Mouse (Mus musculus) kidney, postnatal 0 days (tissue): ENCODE data around the gene Rims4. TPM values are rescaled to one million over a fixed set of nuclear protein-coding genes. Genes with fewer than 3 reads are reported as not detected.

Experiments used
- ATAC-seq: fragments of 200-750 bp; cut with Nextera tagmentation; replicated peaks from 2 replicates; pipeline ENCODE4 v1.8.0; 2017; ENCODE audit warnings: low read depth, moderate number of reproducible peaks, moderate TSS enrichment, moderate library complexity; ENCODE audit not compliant: low FRiP score
- DNase-seq: peaks from one replicate; pipeline ENCODE4 v3.0.0-alpha.2; 2016; ENCODE audit warnings: low spot score
- H3K27ac ChIP-seq: fragments of 300-500 bp; sonication (generic); 2 replicates; pipeline ENCODE4 v1.5.1; 2014; ENCODE audit warnings: mild to moderate bottlenecking
- H3K27me3 ChIP-seq: fragments of 300-500 bp; sonication (generic); 2 replicates; pipeline ENCODE4 v1.6.1; 2014; ENCODE audit warnings: low read length, mixed read lengths; ENCODE audit not compliant: insufficient read depth
- H3K36me3 ChIP-seq: fragments of 300-500 bp; sonication (generic); 2 replicates; pipeline ENCODE4 v1.6.1; 2014; ENCODE audit warnings: low read length, mixed read lengths; ENCODE audit not compliant: insufficient read depth
- H3K4me1 ChIP-seq: fragments of 300-500 bp; sonication (generic); replicated peaks from 2 replicates; pipeline ENCODE4 v1.6.1; 2014; ENCODE audit warnings: antibody characterized with exemption, low read length, mixed read lengths; ENCODE audit not compliant: insufficient read depth
- H3K4me2 ChIP-seq: fragments of 300-500 bp; sonication (generic); 2 replicates; pipeline ENCODE4 v1.6.1; 2014; ENCODE audit warnings: mild to moderate bottlenecking, low read length, moderate library complexity, mixed read lengths
- H3K4me3 ChIP-seq: fragments of 300-500 bp; sonication (generic); replicated peaks from 2 replicates; pipeline ENCODE4 v1.5.1; 2014; ENCODE audit warnings: low read depth, low read length
- H3K9ac ChIP-seq: fragments of 300-500 bp; sonication (generic); 2 replicates; pipeline ENCODE4 v1.6.1; 2014; ENCODE audit warnings: low read depth, low read length
- H3K9me3 ChIP-seq: fragments of 300-500 bp; sonication (generic); replicated peaks from 2 replicates; pipeline ENCODE4 v1.6.1; 2016; ENCODE audit warnings: low read length, inconsistent platforms, mixed read lengths
- CTCF ChIP-seq: IDR thresholded peaks from 2 replicates; pipeline ENCODE4 v1.5.1; 2016; ENCODE audit warnings: antibody characterized with exemption, low read depth, mild to moderate bottlenecking, moderate library complexity
- WGBS: fragments of 180-500 bp; shearing (Covaris S2); extraction: QIAGEN DNeasy Blood & Tissue Kit; methylation state at CpG from one replicate; pipeline ENCODE4 v1.1.7; 2014; 5-methylcytosine and 5-hydroxymethylcytosine counted together
- polyA plus RNA-seq: library from polyadenylated mRNA; unstranded; fragments of >200 nt; fragmentation: Nextera tagmentation; extraction: Ambion mirVana; gene quantifications from 2 replicates; pipeline ENCODE4 v1.2.1, GENCODE M21; 2015

Gene Rims4
- polyA plus RNA-seq, 1 experiment from 2014 or later, result 0.33 TPM

- ATAC-seq, result no peak
- peaks cover 19% of the 10 kb centered on the region; the same call in 1 of the 2 replicates for H3K27me3 ChIP-seq
These were observed 4.8 kb downstream of the Rims4 start for GRCm38 (mm10) chr2:163913704-163914103.

GRCm38 (mm10) chr2:163911826-163912444 is 6.5 kb downstream of the Rims4 start:
- 53% methylated on average over 14 of the region's 14 CpGs for WGBS
- H3K27ac ChIP-seq, result no peak overlapping the region
- no peaks in the 10 kb centered on the region for H3K9me3 ChIP-seq
- no peak overlapping the region for H3K4me2 ChIP-seq
- no peaks in the 10 kb centered on the region for H3K36me3 ChIP-seq
- H3K27me3 ChIP-seq, result 0 out of 2 replicates have a peak, but pooled peaks cover 4% of the 10 kb centered on the region
- no peak for TF ChIP-seq CTCF
- no peaks in the 10 kb centered on the region for H3K4me1 ChIP-seq
- no peak overlapping the region for H3K4me3 ChIP-seq
- DNase-seq, result no peak
- no peak overlapping the region for H3K9ac ChIP-seq
- ATAC-seq, result no peak

More at GRCm38 (mm10) chr2:163913704-163914103, 4.8 kb downstream of the Rims4 start:
- WGBS, result 32% methylated on average over 7 of the region's 7 CpGs
- Histone ChIP-seq H3K9me3 (no peaks in the 10 kb centered on the region), H3K4me1 (peaks cover 4% of the 10 kb centered on the region), H3K4me2 (no peak overlapping the region), H3K36me3 (no peaks in the 10 kb centered on the region), H3K9ac (no peak overlapping the region), H3K4me3 (no peak overlapping the region), H3K27ac (no peak overlapping the region)
- DNase-seq, result no peak
- TF ChIP-seq CTCF, result no peak

- Histone ChIP-seq H3K9me3 (no peaks in the 10 kb centered on the region), H3K27me3 (0 out of 2 replicates have a peak, but pooled peaks cover 4% of the 10 kb centered on the region), H3K27ac (no peak overlapping the region), H3K36me3 (no peaks in the 10 kb centered on the region), H3K4me3 (no peak overlapping the region), H3K4me1 (no peaks in the 10 kb centered on the region), H3K4me2 (no peak overlapping the region), H3K9ac (no peak overlapping the region)
- 85% methylated on average over 7 of the region's 7 CpGs for WGBS
- DNase-seq, result no peak
- no peak for TF ChIP-seq CTCF
- ATAC-seq, result no peak
These were observed 8.9 kb downstream of the Rims4 start for GRCm38 (mm10) chr2:163909604-163910003.

DNA sequence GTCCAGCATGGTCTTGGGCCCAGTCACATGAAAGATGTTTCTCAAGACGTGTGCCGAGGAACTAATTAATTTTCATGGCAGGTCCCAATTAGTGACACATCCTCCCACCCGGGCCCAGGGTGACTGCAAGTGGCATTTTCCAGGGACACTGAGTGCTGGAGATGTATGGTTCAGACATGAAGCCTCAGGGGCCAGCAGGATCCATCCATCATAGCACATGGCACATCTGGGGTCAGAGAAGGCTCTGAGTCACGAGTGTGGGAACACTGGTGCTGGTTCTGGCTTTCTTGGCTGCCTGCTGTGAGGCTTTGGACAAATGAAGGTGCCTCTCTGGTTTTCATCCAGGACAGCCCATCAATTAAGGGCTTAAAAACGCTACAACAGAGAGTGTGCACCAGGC is 11.4 kb downstream of the Rims4 start:
- no peak overlapping the region for H3K4me3 ChIP-seq
- H3K9me3 ChIP-seq, result no peaks in the 10 kb centered on the region
- no peaks in the 10 kb centered on the region for H3K4me1 ChIP-seq
- H3K9ac ChIP-seq, result no peak overlapping the region
- H3K27ac ChIP-seq, result no peak overlapping the region
- TF ChIP-seq CTCF, result no peak
- WGBS, result 54% methylated on average over 5 of the region's 5 CpGs
- DNase-seq (no peak), ATAC-seq (no peak)
- H3K36me3 ChIP-seq, result no peaks in the 10 kb centered on the region
- no peak overlapping the region for H3K4me2 ChIP-seq
- no peaks in the 10 kb centered on the region for H3K27me3 ChIP-seq

- no peaks in the 10 kb centered on the region for H3K36me3 ChIP-seq
- no peaks in the 10 kb centered on the region for H3K4me1 ChIP-seq
- DNase-seq (no peak), ATAC-seq (no peak)
- H3K27me3 ChIP-seq, result no peaks in the 10 kb centered on the region
- no peak overlapping the region for H3K27ac ChIP-seq
- no peak overlapping the region for H3K4me2 ChIP-seq
- WGBS, result 79% methylated on average over 4 of the region's 4 CpGs
- no peak overlapping the region for H3K4me3 ChIP-seq
- no peak for TF ChIP-seq CTCF
- no peaks in the 10 kb centered on the region for H3K9me3 ChIP-seq
- H3K9ac ChIP-seq, result no peak overlapping the region
These were observed 14.2 kb downstream of the Rims4 start for GRCm38 (mm10) chr2:163904323-163904722.

DNA sequence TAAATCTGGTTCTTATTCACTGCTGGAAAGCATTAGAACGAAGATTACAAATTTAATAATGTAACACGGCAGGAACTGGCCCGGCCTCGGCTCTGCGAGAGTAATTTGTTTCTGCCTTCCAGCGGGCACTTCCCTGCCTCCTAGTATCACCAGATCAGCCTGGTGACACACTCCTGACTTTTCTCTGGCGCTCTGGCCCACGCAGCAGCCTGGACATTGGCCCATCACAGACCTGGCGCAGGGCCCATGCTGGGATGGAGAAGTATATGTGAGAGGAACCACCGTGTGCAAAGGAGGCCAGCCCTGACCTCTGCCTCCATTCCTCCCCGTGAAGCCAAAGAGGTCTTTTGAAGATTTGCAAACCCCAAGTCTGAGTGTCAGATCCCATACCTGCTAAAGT is 15.0 kb downstream of the Rims4 start:
- ATAC-seq (no peak), DNase-seq (no peak)
- Histone ChIP-seq H3K9me3 (no peaks in the 10 kb centered on the region), H3K9ac (no peak overlapping the region), H3K27ac (no peak overlapping the region), H3K4me1 (no peaks in the 10 kb centered on the region), H3K4me2 (no peak overlapping the region), H3K27me3 (no peaks in the 10 kb centered on the region), H3K36me3 (no peaks in the 10 kb centered on the region), H3K4me3 (no peak overlapping the region)
- 69% methylated on average over 11 of the region's 11 CpGs for WGBS
- no peak for TF ChIP-seq CTCF

GRCm38 (mm10) chr2:163902448-163902847 is 16.0 kb downstream of the Rims4 start:
- WGBS, result 70% methylated on average over 4 of the region's 4 CpGs
- no peak overlapping the region for H3K9ac ChIP-seq
- H3K4me1 ChIP-seq, result no peaks in the 10 kb centered on the region
- H3K36me3 ChIP-seq, result no peaks in the 10 kb centered on the region
- H3K9me3 ChIP-seq, result no peaks in the 10 kb centered on the region
- no peak overlapping the region for H3K27ac ChIP-seq
- no peak for TF ChIP-seq CTCF
- H3K4me3 ChIP-seq, result no peak overlapping the region
- ATAC-seq (no peak), DNase-seq (no peak)
- H3K4me2 ChIP-seq, result no peak overlapping the region
- H3K27me3 ChIP-seq, result no peaks in the 10 kb centered on the region
